Mouse (Mus musculus): Measurements from ENCODE around the gene Gm9945.

Gene Gm9945

DNA sequence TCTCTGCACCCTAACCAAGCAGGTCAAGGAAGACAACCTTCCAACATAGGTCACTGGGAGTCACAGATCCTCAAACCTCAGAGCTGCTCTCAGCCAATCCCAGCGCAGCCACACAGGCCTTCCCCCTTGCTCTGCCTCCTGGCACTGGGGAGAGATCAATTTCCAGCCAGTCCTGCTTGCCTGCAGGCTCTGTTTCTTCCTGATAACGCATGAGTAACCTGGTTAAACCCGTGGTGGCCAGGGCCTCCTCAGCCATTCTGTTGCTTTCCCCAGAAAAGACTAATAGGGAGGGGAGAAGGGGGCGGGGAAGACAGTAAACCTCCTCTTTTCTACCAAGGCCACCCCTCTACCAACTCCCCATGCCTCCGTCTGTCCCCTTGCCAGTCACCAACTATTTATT is 18.2 kb upstream of the Gm9945 start:
- DNase-seq (ENCODE audit: low read depth, low spot score): no peak

DNA sequence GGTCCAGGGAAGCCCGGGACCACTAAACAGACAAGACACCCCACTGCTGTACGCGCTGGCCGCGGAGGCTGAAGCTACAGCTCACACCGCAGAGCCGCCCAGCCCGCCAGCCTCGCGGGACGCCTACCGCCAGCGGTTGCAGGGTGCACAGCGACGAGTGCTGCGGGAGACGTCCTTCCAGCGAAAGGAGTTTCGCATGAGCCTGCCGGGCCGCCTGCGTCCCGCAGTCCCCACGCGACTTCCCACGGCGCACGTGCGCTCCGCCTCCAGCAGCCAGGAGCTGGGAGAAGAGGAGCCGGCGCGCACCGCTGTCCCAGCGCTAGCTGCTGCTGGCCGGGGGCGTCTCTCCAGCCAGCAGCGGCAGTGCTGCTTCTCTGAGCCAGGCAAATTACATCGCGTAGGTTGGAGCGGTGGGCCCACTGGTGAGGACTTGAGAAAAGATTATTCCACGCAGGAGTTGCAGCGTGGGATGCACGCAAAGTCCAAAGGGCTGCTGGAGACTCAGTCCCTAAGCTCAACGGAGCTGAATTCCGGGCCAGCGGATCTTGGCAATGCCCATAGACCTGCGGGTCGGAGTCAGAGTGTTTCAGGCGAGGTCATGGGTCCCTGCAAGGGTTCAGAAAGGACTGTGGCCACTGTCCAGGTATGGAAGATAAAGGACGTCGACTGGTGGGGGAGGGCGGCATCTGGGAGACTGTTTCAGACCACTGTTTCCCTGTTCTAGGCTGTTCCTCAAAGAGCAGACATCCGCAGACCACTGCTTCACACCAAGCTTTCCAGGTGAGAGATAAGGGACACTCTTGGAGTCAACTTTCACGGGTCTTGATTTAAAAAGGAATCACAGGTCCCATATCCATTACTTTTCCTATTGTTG is 16.2 kb upstream of the Gm9945 start:
- DNase-seq (ENCODE audit: low read depth, low spot score): no peak

DNA sequence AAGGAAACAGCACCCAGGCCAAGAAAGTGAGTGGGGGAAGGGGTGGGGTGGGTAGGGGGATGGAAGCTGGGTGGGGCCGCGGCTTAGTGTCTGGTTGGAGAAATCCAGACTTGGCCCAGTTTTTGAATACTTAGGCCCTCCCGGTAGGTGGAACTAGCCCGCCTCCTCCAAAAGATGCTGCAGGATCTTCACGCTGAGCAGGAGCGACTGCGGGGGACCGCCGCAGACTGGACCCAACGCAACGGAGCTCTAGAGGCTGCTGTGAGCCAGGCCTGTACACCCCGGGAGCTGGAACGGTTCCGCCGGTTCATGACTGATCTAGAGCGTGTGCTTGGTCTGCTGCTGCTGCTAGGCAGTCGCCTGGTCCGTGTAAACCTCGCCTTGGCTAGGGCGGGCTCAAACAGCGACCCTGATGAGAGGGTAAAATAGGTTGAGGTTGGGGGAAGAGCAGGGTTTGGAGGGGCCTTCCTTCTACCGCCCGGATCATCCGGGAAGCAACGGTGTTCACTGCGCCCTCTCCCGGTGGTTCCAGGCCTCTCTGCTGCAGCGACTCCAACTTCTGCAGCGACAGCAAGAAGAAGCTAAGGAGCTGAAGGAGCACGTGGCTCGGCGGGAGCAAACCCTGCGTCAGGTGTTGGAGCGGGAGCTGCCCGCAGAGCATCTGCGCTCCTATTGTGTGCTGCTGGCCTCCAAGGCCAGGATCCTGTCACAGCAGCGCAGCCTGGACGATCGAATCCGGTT is 13.6 kb upstream of the Gm9945 start:
- DNase-seq (ENCODE audit: low read depth, low spot score): peak; percentile 84

DNA sequence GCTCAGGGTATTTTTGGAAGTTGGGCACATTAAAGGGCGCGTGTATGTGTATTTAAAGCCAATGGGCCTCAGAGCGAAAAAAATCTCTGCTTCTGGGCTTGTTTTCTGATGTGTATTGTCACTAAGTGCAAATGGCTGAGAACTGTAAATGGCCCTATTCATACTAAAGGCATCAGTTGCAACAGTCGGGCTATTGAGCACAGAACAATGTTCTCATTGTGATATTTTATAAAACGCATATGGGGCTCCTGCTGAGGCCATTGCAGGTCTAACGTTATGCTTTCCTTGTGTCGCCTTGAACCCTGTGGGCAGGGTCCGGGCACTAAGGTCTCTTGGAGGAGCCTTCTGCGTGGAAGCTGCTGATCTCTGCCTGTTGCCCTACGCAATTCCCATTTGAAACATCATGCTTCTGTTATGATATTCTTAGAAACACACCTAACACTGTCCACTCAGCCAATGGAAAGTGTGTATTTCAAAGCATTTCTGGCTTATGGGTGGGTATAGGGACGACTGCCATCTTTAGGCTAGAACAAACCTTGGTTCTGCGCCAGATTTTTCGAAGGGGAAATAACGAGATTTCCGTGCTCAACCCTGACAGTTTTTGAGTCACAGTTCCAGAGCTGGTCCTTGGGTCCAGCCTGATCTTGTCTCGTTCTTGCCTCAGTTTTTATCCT is 10.5 kb upstream of the Gm9945 start:
- DNase-seq (ENCODE audit: low read depth, low spot score): no peak

DNA sequence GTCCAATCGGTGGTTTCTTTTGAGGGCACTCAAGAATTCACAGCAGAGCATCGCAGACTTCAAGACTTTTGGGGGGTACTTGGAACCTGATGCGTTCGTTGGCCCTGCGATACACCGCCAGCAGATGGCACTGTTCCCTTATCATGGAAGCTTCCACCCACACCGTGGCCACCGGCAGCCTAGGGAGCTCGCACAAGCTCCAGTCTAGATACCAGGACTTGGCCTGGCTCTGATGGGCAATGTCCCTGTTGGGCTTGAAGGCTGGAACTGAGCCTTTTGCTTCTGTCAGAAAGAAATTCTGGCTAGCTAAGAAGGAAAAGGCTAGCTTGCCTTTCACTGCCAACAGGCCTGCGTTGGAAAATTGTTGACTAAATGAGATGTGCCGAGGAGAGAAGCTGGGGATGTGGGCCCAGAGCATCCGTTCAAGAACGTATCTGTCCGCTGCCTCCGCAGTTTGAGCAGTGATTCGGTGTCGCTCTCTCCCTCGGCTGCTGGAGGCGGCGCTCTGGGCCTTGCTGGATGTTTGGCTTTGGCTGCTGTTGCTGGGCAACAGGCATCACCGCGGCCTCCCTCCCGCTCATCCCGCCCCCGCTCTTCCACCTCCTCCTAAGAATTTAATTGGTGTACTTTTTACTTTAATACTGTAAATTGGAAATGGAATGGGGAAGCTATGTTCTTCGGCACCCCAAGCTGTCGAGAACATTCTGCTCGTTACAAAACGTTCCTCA is 9.8 kb upstream of the Gm9945 start, which contains the start of gene Gm9837:
TSS of gene Gm9837 (minus strand) at position 512 of the 728 bp plus-strand sequence.
- DNase-seq (ENCODE audit: low read depth, low spot score): peak; percentile 93

DNA sequence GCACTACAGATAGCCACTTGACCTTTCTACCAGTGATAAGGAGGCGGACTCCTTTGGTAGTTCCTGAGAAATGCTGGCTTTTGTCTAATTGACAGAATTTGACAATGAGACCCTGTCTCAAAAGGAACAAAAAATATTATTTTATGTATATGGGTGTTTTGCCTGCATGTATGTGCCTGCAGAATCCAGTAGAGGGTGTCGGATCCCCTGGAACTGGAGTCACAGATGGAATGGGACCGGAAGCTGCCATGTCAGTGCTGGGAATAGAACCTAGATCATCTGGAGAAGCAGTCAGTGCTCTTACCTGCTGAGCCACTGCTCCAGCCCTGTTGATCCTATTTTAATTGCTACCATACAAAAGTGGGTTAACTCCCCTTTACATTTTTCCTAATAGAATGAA is 7.3 kb upstream of the Gm9945 start:
- no peak for DNase-seq (ENCODE audit: low read depth, low spot score)

DNA sequence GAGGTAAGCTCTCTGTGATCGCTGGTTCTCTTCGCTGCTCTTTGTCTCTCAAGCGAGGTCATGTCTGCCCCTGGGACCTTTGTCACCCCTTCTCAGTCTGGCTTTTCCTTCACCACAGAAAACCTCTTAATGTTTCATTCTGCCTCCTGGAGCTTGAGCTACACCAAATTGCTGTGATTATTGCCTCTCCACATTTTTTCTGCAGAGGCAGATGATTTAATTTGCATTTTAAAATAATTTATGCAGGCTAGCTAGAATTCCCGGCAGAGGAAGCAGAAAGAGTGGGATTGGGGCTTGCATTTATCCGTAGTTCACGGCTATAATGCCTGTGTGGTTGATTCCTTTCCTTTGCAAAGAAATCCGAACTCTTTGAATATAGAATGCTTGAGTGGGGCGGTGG is 4.3 kb upstream of the Gm9945 start:
- DNase-seq (ENCODE audit: low read depth, low spot score): no peak

DNA sequence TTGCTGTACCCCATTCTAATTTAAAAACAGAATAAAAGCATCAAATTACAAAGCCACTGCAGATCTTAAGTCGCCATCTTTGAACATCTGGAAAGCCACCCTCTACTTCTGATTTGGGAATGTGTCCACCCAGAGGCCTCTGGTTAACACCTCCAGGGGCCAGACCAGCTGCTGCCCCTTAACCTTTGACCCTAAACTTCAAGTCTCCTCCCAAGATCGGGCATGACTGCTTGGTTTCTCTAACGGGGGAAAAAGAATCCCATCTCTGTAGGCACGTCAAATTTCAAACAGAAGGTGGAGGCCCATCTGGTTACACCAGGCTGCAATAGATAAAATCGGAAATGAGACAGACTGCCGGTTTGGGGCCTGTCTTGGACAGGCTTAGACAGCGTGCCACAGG is 2.1 kb upstream of the Gm9945 start:
- DNase-seq (ENCODE audit: low read depth, low spot score): no peak

DNA sequence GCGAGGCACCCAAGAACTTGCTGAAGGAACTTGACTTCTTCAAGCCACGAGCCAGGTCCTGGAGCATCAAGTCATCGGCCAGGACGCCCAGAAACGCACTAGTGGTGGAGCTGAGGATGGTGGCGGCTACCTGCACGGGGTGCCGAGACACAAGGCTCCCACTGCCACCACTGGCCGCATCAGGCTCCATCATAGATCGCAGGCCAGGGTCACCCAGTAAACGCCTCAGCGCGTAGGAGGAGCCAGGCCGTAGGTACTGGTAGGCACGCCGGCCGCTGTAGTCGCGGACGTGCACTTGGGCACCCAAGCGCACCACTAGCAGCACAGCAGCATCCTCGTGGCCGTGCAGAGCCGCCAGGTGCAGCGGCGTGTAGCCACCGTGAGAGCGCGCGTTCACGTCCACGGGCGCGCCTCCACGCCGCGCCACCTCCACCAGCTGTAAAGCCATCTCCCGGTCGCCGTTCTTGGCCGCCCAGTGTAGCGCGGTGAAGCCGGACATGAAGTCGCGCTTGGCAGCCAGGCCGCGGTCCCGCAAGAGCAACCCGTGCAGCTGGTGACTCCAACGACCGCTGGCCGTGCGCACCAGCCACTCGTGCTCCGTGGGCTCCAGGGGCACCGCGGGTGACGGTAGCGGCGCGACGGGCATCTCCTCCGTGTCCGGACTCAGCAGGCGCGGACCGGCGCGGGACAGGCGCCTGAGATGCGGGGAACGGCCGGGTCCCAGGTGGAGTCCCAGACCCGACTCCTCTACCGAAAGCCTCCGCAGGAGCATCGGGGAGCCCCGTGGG is 1.4 kb upstream of the Gm9945 start:
- no peak for DNase-seq (ENCODE audit: low read depth, low spot score)

DNA sequence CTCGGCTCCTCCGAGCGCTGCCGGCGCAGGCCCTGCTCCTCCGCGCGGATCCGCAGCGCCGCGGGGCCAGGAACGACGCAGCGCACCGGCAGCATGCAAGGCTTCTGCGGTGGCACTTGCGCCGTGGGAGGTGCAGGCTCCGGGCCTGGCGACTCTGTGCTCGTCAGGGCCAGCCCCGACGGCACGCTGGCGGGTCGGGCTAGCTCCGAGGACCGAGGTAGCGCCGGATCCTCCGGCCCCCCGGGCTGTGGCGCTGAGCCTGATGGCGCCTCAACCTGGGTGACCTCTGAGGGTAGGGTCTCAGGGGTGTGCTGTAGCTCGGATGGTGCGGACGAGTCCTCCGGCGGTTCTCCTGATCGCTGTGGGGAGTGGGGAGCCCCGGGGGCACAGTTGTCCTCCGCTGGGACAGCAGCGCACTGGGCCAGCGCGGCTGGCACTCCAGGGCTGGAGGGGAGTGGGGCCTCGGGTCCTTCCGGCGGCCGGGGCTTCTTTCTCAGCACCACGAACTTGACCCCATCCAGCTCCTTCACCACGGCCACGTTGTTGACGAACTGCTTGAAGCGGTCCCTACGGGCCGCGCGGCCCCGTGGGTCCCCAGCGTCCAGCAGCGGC is 689 bp upstream of the Gm9945 start:
- DNase-seq (ENCODE audit: low read depth, low spot score): no peak

DNA sequence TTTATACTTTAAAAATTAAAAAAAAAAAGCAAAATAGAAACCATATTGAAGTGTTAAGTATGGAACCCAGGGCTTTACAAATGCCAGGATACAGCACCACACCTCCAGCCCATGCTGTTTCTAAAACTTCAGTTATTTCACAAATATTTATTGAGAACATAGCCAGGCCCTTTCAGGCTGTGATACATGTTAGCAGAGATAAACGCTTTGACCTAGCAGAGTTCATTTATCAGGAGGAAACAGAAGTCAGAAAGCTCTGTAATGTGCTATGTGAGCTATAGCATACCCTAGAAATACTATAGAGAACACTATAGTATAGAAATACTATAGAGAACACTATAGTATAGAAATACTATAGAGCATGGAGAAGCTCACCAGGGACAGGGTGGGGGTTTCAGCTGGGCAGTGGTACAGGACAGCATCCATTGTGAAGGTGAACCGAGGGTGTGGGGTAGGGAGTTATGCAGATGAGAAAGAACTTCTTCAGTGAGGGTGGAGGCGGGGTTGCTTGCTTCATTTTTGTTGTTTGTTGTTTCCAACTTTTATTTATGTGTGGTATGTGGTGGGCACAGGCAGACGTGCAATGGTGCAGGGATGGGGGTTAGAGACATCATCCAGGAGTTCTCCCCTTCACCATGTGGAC is 1.2 kb downstream of the Gm9945 start:
- no peak for DNase-seq (ENCODE audit: low read depth, low spot score)

DNA sequence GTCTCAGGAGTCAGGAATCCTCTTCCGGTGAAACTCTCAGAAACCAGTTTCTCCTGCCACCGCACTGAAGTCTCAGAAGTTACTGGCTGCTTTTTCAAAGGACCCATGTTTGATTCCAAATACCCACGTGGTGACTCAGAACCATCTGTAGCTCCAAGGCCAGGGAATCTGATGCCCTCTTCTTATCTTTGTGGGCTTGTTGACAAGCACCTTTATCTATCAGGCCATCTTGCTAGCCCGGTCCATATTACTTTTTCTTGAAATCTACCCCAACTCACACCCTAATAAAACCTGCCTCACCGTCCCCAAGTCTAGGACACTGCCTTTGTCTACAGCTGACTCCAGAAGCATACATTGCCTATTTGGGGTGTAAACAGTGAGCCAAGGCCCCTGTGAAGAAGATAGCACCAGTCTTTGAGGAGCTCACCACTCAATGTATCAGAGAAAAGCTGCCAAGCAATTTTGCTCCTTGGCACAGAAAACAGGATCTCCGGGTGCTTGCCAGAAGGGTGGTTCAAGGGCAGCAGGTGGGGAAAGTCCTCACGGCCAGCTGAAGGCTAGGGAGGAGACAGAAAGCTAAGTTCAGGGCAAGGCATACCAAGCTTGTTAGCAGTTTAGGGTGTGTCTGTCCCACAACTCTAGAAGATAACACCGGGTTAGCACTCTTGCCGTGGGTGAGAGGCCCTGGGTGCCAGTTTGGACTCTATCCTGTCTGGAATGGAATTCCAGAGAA is 3.4 kb downstream of the Gm9945 start:
- no peak for DNase-seq (ENCODE audit: low read depth, low spot score)

DNA sequence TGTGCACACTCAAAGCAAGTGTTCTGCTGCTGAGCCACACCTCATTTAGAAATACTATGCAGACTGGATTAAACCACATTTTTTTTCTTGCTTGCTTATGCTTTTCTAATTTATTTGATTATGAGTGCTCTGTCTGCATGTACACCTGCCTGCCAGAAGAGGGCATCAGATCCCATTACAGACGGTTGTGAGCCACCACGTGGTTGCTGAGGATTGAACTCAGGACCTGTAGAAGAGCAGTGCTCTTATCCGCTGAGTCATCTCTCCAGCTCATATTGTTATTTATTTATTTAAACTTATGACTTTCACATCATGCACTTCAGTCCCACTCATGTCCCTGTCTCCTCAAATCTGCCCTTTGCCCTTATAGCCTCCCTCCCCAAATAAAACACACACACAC is 5.8 kb downstream of the Gm9945 start:
- no peak for DNase-seq (ENCODE audit: low read depth, low spot score)

DNA sequence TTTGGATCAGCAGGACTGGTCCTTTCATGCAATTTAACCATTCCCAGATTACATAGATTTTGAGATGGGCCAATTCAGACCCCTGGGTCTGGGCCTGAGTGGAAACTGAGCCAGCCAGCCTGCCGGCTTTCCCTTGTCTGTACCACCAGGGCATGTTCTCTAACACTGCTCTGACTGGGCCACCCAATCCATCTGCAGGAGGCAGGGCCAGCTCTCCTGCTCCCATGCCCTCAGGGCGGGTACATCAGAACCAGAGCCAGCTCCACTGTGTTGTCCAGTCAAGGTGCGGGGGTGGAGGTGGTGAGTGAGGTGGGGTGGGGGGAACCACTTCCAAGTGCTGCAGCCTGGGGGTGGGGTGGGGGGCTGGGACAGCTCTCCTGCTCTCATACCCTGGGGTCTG is 6.4 kb downstream of the Gm9945 start:
- DNase-seq (ENCODE audit: low read depth, low spot score): no peak

DNA sequence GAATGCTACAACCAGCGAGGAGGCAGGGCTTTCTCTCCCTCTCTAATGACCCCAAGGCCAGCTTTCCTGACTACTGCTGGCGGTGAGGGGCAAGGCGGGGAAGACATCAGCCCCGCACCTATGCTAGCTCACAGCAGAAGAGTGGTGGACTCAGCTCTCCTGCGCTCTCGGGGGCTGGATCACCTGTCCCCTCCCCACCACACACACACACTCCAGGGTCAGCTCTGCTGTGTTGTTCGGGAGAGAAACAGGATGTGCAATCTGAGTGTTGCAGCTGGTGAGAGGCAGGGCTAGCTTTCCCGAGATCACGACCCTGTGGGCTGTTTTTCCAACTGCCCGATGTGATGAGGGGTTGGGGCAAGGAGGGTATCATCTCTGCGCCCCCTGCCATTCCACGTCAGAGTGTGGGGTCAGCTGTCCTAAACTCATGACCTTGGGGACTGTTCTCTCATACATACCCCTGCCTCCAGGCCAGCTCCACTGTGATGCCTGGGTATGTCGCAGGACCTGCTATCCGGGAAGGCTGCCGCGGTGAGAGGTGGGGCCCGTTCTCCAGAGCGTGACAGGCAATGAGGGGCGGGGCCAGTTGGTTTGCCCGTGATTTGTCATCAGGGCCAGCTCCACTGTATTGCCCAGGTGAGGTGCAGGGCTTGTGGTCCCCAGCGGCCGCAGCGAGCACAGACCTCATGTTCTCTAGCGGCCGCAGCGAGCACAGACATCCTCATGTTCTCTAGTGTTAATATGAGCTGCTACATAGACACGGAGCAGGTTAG is 7.0 kb downstream of the Gm9945 start:
- DNase-seq (ENCODE audit: low read depth, low spot score): no peak

DNA sequence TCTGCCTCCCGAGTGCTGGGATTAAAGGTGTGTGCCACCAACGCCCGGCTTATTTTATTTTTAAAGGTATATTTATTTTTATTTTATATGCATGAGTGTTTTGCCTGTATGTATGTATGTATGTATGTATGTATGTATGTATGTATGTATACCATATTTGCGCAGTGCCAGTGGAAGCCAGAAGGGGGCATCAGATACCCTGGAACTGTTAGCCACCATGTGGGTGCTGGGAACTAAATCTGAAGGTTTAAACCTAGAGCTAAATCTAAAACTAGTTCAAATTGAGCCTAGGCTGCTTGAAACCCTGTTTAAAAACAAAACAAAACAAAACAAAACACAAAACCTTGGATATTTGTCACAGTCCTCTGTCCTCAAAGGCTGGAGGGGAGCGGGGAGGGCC is 9.0 kb downstream of the Gm9945 start:
- DNase-seq (ENCODE audit: low read depth, low spot score): no peak

DNA sequence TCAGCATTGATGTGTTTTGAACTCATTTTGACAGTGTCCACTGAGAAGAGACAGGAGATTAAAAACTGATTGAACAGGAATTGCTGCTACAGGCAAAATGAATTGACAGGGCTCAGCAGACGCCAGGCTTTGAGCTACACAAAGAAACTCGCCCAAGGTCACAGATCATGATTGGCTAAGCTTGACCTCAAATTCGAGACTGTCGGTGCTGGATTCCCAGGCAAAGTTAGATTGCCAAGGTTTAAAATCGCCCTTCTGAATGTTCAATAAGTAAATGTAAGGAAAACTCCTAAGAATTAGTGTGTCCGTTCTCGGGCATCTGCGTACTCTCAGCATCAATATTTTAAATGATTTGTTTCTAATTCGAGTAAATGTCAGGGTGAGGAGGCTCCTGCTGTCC is 9.5 kb downstream of the Gm9945 start:
- DNase-seq (ENCODE audit: low read depth, low spot score): no peak

DNA sequence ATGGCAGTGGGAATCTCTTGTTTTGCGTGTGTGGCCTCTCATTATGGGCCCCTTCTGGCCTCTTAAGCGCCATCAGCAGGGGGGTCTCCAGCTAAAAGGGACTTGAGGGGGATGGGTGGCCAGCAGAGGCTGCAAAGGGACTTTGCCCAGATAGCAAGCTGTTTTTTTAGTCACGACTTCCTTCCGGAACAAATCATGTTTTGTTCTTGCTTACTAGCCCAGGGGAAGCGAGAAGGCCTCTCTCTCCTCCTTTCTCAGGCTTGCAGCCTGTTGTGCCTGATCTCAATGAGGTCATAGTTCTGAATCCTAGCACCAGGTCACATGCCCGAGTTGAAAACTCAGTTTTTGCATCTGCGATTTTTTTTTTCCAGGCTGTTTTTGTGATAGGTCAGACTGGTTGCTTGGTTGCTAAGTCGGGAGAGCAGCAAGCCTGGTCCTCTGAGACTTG is 12.0 kb downstream of the Gm9945 start:
- peak; percentile 69 for DNase-seq (ENCODE audit: low read depth, low spot score)
